Mouse (Mus musculus) cerebellum, adult 11 months (tissue): ENCODE measurements around the gene Tmx2.
A peak's percentile ranks its signal among the peaks of the same experiment; 100 is the strongest.
"Not testable (repeated sequence)": the region's sequence is repeated elsewhere in the genome, so short reads cannot be mapped to it uniquely, and the experiment has no call there.

Source experiments
- DNase-seq: peaks from one replicate; pipeline ENCODE4 v3.0.0; 2022

Gene Tmx2

GRCm38 (mm10) chr2:84682605-84683183, 3.8 kb upstream of the Tmx2 start:
- DNase-seq, result no peak

DNA sequence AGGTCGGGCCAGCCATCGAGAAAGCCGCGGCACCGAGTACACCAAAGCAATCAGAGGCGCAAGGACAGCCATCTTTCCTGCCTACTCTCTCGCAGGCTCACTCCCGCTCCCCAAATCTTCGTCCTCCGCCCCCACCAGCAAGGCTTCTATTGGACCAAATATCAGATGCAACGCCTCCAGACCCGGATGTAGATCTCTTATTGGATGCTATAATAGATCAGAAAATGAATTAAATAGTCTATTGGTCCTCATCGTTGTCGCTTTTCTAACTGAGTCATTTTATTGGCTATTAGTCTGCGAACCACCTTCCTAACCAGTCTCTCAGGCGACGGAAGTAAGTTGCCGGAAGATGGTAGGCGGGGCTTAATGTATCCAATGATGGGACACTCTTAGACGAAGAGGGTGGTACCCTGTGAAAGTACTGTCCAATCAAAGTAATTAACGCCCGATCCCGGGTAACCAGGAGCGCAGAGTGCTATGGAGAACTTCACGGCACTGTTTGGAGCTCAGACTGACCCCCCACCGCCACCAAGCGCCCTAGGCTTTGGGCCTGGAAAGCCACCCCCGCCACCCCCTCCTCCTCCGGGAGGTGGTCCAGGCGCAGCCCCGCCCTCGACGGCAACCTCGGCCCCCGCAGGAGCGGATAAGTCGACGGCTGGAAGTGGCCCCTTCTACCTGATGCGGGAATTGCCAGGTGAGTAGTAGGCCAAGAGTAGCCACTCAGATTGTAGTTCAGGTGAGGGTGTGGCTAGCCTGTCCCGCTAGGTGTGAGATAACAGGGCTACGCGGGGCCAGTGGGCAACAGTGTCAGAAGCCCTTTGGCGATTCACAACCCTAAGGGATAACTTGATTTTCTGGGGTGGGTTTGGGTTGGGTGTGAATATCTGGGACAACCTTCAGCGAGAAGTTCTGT, 716 bp downstream of the Tmx2 start, which contains the start of the genes Gm28635 and Med19:
Gene Gm28635 (minus strand): TSS at position 74 of the 913 bp plus-strand sequence.
Gene Med19 (plus strand): TSS at position 435 of the 913 bp plus-strand sequence.
- peak; percentile 91 for DNase-seq

DNA sequence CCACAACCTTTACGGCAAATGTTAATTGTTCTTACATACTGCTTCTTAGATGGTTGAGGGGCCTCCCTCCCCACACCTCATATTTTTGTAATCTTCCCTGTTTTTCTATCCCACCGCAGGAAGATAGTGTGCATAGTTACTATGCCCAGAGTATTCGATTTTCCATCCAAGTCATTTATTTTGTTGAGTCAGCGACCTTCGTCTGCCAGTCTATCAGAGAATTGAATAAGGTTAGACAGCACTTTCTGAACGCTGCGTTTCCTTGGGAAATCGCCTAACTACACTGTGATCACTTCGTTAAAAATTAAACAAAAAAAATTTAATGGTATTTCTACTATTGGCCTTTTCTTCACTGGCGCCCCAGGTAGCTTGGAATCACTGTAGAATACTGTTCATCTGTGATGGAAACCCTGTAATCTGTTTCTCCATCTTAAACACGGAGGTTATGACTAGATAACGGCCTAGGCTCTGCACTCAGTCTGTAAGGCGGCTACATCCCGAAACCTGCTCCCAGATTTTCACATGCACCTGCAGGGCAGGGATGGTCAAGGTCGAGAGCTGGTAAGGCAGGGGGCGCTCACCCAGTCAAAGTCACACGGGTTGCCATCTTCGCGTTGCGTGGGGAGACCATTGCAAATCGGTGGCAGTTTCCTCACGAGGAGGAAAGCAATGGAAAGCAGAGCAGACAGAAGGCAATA, 1.5 kb downstream of the Tmx2 start:
- DNase-seq, result no peak

- not testable (repeated sequence) for DNase-seq
These were observed 7.4 kb downstream of the Tmx2 start for GRCm38 (mm10) chr2:84671535-84671934.

DNA sequence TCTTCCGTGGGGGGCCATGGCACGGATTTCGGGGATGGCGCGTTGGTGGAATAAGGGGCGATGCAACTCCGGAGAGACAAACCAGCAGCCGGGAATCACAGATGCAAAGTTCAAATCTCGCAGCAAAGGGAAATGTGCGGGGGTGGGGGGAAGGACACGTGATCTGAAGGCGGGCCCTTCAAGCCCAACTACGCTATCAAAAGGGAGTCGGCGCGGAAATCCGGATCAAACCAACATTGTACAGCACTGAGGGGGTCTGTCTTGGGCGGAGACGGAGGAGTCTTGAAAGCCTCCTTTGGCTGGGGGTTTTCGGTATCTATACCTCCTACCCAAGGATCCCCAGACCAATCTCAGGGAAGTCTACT, 8.4 kb downstream of the Tmx2 start, which contains the start of gene Selenoh:
Gene Selenoh (minus strand): TSS at position 202 of the 365 bp plus-strand sequence.
- peak; percentile 72 for DNase-seq

DNA sequence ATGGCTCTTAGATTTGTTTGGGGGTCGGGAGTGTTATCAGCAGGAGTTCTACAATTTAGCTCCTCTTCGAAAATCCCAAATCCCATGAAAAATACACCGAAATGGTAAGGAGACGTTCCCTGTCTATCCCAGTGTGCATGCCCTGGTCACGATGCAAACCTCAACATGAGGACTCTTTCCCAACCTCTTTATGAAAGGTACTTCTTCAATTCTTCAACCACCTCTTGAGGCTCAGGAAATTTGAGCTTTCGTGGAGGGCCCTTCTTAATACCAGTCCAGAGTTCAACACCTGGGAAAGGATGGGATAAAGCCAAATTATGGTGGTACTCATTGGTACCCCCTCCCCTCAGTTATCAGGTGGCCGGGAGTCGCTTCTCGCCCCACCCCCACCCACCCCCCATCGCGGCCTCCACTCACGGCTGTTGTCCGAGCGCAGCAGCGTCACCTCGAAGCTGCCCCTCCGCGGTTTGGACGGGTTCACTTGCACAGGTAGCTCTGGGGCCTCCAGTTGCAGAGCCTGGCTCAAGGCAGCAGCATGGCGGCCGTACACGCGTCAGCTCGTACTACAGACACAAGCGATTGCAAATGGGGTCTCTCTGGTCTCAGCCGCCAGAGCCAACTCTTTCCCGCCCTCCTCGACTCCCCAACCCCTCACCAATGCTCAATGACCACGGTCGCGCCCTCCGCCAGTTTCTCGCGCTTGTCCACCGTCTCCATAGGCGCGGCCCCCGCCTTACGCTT, 8.9 kb downstream of the Tmx2 start:
- DNase-seq, result no peak

DNA sequence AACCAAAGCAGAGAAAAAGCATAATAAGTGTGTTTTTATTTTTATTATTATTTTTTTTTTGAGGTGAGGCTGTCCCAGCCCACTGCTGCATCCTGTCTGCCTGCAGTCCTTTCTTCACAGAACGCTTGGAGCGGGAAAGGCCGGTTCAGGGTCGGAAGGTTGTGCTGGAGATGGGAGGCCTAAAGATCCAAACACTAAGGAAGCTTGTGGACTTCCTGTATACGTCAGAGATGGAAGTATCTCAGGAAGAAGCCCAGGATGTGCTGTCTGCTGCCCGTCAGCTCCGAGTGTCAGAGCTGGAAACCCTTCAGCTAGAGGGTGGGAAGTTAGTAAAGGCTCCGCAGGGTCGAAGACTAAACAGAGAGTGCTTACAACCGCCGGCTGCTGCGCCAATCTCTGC, 12.9 kb downstream of the Tmx2 start:
- no peak for DNase-seq

GRCm38 (mm10) chr2:84662866-84663265, 16.1 kb downstream of the Tmx2 start:
- DNase-seq, result no peak

GRCm38 (mm10) chr2:84660253-84660652, 18.7 kb downstream of the Tmx2 start:
- no peak for DNase-seq

DNA sequence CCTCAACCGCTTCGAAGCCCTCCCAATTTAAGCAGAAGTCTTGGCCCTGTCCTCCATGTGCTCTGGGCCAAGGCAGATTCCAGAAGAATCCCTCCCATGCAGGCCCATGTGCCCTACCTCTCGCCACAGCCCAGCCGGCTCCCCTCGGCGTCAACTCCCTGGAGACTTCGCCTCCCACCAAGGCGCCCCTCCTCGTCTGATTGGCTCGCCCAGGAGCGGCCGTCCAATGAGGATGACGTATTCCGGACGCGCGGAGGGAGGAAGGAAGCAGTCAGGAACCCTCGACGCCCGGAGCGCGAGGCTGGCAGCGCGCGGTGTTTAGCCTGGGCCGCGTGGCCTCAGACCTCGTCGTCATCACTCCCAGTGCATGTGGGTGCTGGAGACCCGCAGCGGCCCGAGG, 20.1 kb downstream of the Tmx2 start, which contains the start of gene Btbd18:
Gene Btbd18 (plus strand): TSS at position 274 of the 400 bp plus-strand sequence.
- no peak for DNase-seq

GRCm38 (mm10) chr2:84655864-84656263, 23.1 kb downstream of the Tmx2 start:
- DNase-seq, result no peak

DNA sequence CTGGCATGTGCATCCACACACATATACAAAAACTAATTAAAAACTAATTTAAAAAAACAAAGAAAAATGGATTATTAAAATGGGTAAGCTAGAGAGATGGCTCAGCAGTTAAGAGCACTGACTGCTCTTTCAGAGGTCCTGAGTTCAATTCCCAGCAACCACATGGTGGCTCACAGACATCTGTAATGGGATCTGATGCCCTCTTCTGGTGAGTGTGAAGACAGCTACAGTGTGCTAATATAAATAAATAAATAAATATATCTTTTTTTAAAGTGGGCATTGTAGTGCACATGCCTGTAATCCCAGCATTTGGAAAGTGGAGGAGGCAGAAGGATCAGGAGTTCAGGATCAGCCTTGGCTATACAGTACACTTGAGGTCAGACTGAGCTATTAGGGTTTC, 25.6 kb downstream of the Tmx2 start:
- DNase-seq, result no peak

GRCm38 (mm10) chr2:84650464-84651195, 28.3 kb downstream of the Tmx2 start, which contains the start of gene Ctnnd1:
Ctnnd1 (minus strand) TSS chr2:84650765.
- peak; percentile 82 for DNase-seq

GRCm38 (mm10) chr2:84649674-84650073, 29.3 kb downstream of the Tmx2 start:
- DNase-seq, result no peak

GRCm38 (mm10) chr2:84648369-84648768, 30.6 kb downstream of the Tmx2 start:
- DNase-seq, result no peak

DNA sequence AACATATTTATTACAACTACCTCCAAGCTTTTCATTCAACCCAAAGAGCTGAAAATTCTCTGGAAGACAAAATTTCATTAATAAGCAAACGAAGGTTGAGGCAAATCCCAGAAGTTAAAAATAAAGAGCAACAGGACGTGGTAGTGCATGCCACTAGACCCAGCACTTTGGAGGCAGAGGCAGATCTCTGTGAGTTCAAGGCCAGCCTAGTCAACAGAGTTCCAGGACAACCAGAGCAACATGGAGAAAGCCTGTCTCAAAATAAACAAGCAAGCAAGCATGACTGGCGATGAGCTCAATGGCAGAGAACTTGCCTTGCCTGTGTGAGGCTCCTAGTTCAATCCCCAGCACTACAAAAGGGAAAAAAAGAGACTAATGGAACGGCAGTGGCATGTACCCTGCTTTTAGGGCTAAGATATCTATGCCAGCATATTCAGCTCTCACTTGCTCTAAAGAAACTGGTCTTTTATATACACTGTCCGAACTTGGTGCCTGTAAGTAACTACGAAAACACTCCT, 31.8 kb downstream of the Tmx2 start:
- no peak for DNase-seq

GRCm38 (mm10) chr2:84646138-84646537, 32.8 kb downstream of the Tmx2 start:
- DNase-seq, result no peak

GRCm38 (mm10) chr2:84640833-84641232, 38.1 kb downstream of the Tmx2 start:
- DNase-seq, result no peak

- no peak for DNase-seq
These were observed 40.3 kb downstream of the Tmx2 start for GRCm38 (mm10) chr2:84638428-84639220.

- no peak for DNase-seq
These were observed 41.3 kb downstream of the Tmx2 start for GRCm38 (mm10) chr2:84637452-84638165.
